Mouse (Mus musculus) testis, adult 2 months (tissue): ENCODE measurements around the gene C1qtnf7. TPM values are rescaled to one million over a fixed set of nuclear protein-coding genes. Genes with fewer than 3 reads are reported as not detected.

Source experiments
- H3K27ac ChIP-seq: fragments of 200-500 bp; 2 replicates; pipeline ENCODE4 v1.5.1; 2012; ENCODE audit warnings: low read depth, low read length; ENCODE audit not compliant: control insufficient read depth, insufficient read depth
- H3K27me3 ChIP-seq: fragments of 200-500 bp; 2 replicates; pipeline ENCODE4 v1.6.1; 2012; ENCODE audit warnings: mild to moderate bottlenecking, low read length, moderate library complexity; ENCODE audit not compliant: control insufficient read depth, insufficient read depth
- H3K36me3 ChIP-seq: fragments of 200-500 bp; 2 replicates; pipeline ENCODE4 v1.6.1; 2012; ENCODE audit warnings: mild to moderate bottlenecking, low read length; ENCODE audit not compliant: control insufficient read depth, insufficient read depth
- H3K4me1 ChIP-seq: fragments of 200-500 bp; 2 replicates; pipeline ENCODE4 v1.6.1; 2012; ENCODE audit warnings: low read length; ENCODE audit not compliant: control insufficient read depth, insufficient read depth
- H3K4me3 ChIP-seq: fragments of 200-500 bp; 2 replicates; pipeline ENCODE4 v1.5.1; 2012; ENCODE audit warnings: low read depth, mild to moderate bottlenecking, low read length, moderate library complexity, mixed read lengths; ENCODE audit not compliant: control insufficient read depth
- CTCF ChIP-seq: fragments of 200-500 bp; IDR thresholded peaks from 2 replicates; pipeline ENCODE4 v1.5.1; 2012; ENCODE audit warnings: low read depth, mild to moderate bottlenecking, inconsistent platforms, low read length, moderate library complexity; ENCODE audit not compliant: control insufficient read depth, insufficient read depth, insufficient replicate concordance
- POLR2A ChIP-seq: fragments of 200-500 bp; IDR thresholded peaks from 2 replicates; pipeline ENCODE4 v1.6.1; 2012; ENCODE audit warnings: low read depth, mild to moderate bottlenecking, inconsistent platforms, low read length, moderate library complexity; ENCODE audit not compliant: control insufficient read depth
- polyA plus RNA-seq: library from polyadenylated mRNA; depleted of rRNA; stranded (reverse); fragments of >200 nt; gene quantifications from 2 replicates; pipeline ENCODE4 v1.2.3, GENCODE M21; 2012

Gene C1qtnf7
- polyA plus RNA-seq, 1 experiment = 0.93 TPM

DNA sequence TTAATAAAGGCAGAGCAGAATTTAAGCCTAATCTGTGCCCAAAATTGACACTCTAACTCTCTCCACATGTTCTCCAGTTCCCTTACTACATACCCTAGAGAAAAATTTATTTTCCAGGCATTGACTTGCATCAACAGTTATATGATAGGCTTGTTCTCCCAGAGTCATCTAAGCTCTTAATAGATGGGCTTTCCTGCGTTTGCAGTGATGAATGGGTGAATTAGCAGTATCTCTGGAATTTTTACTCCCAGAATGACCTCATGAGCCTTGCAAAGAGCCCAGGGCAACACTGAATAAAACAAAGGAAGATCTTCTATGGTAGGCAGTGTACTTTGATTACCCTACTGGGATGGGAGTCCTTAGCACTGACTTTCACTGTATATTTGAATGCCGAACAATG is 33.5 kb upstream of the C1qtnf7 start:
- H3K27ac ChIP-seq = no peak overlapping the region
- H3K4me1 ChIP-seq = no peaks in the 10 kb centered on the region

DNA sequence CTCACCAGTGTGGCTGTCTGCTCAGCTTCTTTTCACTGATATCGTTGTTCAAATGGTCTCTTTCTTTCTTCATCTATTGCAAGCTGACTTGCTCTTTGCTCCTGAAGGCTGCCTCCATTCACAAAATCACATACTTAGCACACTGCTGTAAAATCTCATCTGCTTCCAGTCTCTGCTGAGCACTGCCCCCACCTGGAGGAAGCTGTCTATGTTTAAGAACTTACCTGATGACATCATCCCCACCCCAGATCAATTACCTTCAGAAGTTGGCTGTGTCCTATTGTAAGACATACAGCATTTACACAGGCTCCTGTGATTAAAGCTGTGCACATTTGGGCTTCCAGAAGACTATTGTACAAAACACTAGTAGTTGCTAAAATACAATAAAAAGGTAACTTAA is 13.5 kb upstream of the C1qtnf7 start:
- Histone ChIP-seq H3K4me3 (no peak overlapping the region), H3K36me3 (no peaks in the 10 kb centered on the region), H3K27me3 (no peaks in the 10 kb centered on the region), H3K4me1 (no peaks in the 10 kb centered on the region), H3K27ac (no peak overlapping the region)
- no peak for TF ChIP-seq POLR2A
- TF ChIP-seq CTCF = no peak

More for the DNA sequence above, 33.5 kb upstream of the C1qtnf7 start:
- H3K36me3 ChIP-seq = no peaks in the 10 kb centered on the region
- no peaks in the 10 kb centered on the region for H3K27me3 ChIP-seq
- TF ChIP-seq CTCF = no peak
- no peak for TF ChIP-seq POLR2A
- H3K4me3 ChIP-seq = no peak overlapping the region

- Histone ChIP-seq H3K27ac (no peak overlapping the region), H3K27me3 (no peaks in the 10 kb centered on the region), H3K4me1 (no peaks in the 10 kb centered on the region), H3K4me3 (no peak overlapping the region), H3K36me3 (no peaks in the 10 kb centered on the region)
- TF ChIP-seq POLR2A (no peak), CTCF (no peak)
Observed at GRCm38 (mm10) chr5:43504243-43504786, 11.0 kb upstream of the C1qtnf7 start.

- no peaks in the 10 kb centered on the region for H3K36me3 ChIP-seq
- no peaks in the 10 kb centered on the region for H3K27me3 ChIP-seq
- no peak overlapping the region for H3K4me3 ChIP-seq
- no peak for TF ChIP-seq CTCF
- no peak for TF ChIP-seq POLR2A
- H3K4me1 ChIP-seq = no peaks in the 10 kb centered on the region
- no peak overlapping the region for H3K27ac ChIP-seq
Observed at GRCm38 (mm10) chr5:43508470-43508869, 6.9 kb upstream of the C1qtnf7 start.

GRCm38 (mm10) chr5:43508892-43509291 is 6.4 kb upstream of the C1qtnf7 start:
- H3K27ac ChIP-seq = no peak overlapping the region
- H3K4me1 ChIP-seq = no peaks in the 10 kb centered on the region
- no peak overlapping the region for H3K4me3 ChIP-seq
- no peaks in the 10 kb centered on the region for H3K36me3 ChIP-seq
- no peak for TF ChIP-seq POLR2A
- TF ChIP-seq CTCF = no peak
- no peaks in the 10 kb centered on the region for H3K27me3 ChIP-seq

- Histone ChIP-seq H3K4me1 (no peaks in the 10 kb centered on the region), H3K36me3 (no peaks in the 10 kb centered on the region), H3K4me3 (no peak overlapping the region), H3K27me3 (no peaks in the 10 kb centered on the region), H3K27ac (no peak overlapping the region)
- no peak for TF ChIP-seq CTCF
- no peak for TF ChIP-seq POLR2A
Observed at GRCm38 (mm10) chr5:43511126-43511525, 4.2 kb upstream of the C1qtnf7 start.

- no peak overlapping the region; the same call in 1 of the 2 replicates for H3K4me3 ChIP-seq
- no peak for TF ChIP-seq CTCF
- TF ChIP-seq POLR2A = no peak
- H3K4me1 ChIP-seq = no peaks in the 10 kb centered on the region
- H3K27ac ChIP-seq = peak overlapping the region; percentile 73
- H3K36me3 ChIP-seq = no peaks in the 10 kb centered on the region
- H3K27me3 ChIP-seq = no peaks in the 10 kb centered on the region
Observed at GRCm38 (mm10) chr5:43516491-43516890, 1.2 kb downstream of the C1qtnf7 start.
